Mouse (Mus musculus): ENCODE measurements around the gene Ralb.

The Ralb gene

GRCm38 (mm10) chr1:119504260-119505062 lies at the start of gene Ralb:
Gene Ralb, minus strand, starts transcription at chr1:119504794.
- ATAC-seq (ENCODE audit: insufficient number of reproducible peaks, low FRiP score, low TSS enrichment) = peak; percentile 94

GRCm38 (mm10) chr1:119551651-119552050 lies 47.1 kb upstream of the Ralb start:
- no peak for ATAC-seq (ENCODE audit: insufficient number of reproducible peaks, low FRiP score, low TSS enrichment)

- no peak for ATAC-seq (ENCODE audit: insufficient number of reproducible peaks, low FRiP score, low TSS enrichment)
Observed at GRCm38 (mm10) chr1:119550064-119550463, 45.5 kb upstream of the Ralb start.

GRCm38 (mm10) chr1:119549327-119549689 lies 44.7 kb upstream of the Ralb start:
- no peak for ATAC-seq (ENCODE audit: insufficient number of reproducible peaks, low FRiP score, low TSS enrichment)

GRCm38 (mm10) chr1:119548668-119549326 lies 44.2 kb upstream of the Ralb start:
- peak; percentile 82 for ATAC-seq (ENCODE audit: insufficient number of reproducible peaks, low FRiP score, low TSS enrichment)

- ATAC-seq (ENCODE audit: insufficient number of reproducible peaks, low FRiP score, low TSS enrichment) = no peak
Observed at GRCm38 (mm10) chr1:119546490-119546889, 41.9 kb upstream of the Ralb start.

- no peak for ATAC-seq (ENCODE audit: insufficient number of reproducible peaks, low FRiP score, low TSS enrichment)
Observed at GRCm38 (mm10) chr1:119545671-119546070, 41.1 kb upstream of the Ralb start.

- ATAC-seq (ENCODE audit: insufficient number of reproducible peaks, low FRiP score, low TSS enrichment) = no peak
Observed at GRCm38 (mm10) chr1:119545164-119545563, 40.6 kb upstream of the Ralb start.

- ATAC-seq (ENCODE audit: insufficient number of reproducible peaks, low FRiP score, low TSS enrichment) = no peak
Observed at GRCm38 (mm10) chr1:119544611-119545155, 40.1 kb upstream of the Ralb start.

GRCm38 (mm10) chr1:119543316-119543715 lies 38.7 kb upstream of the Ralb start:
- ATAC-seq (ENCODE audit: insufficient number of reproducible peaks, low FRiP score, low TSS enrichment) = no peak

GRCm38 (mm10) chr1:119541570-119541969 lies 37.0 kb upstream of the Ralb start:
- no peak for ATAC-seq (ENCODE audit: insufficient number of reproducible peaks, low FRiP score, low TSS enrichment)

- no peak for ATAC-seq (ENCODE audit: insufficient number of reproducible peaks, low FRiP score, low TSS enrichment)
Observed at GRCm38 (mm10) chr1:119540836-119541557, 36.4 kb upstream of the Ralb start.

GRCm38 (mm10) chr1:119539252-119539651 lies 34.7 kb upstream of the Ralb start:
- no peak for ATAC-seq (ENCODE audit: insufficient number of reproducible peaks, low FRiP score, low TSS enrichment)

- no peak for ATAC-seq (ENCODE audit: insufficient number of reproducible peaks, low FRiP score, low TSS enrichment)
Observed at GRCm38 (mm10) chr1:119537651-119538050, 33.1 kb upstream of the Ralb start.

- ATAC-seq (ENCODE audit: insufficient number of reproducible peaks, low FRiP score, low TSS enrichment) = no peak
Observed at GRCm38 (mm10) chr1:119536122-119536521, 31.5 kb upstream of the Ralb start.

GRCm38 (mm10) chr1:119534341-119534740 lies 29.7 kb upstream of the Ralb start:
- ATAC-seq (ENCODE audit: insufficient number of reproducible peaks, low FRiP score, low TSS enrichment) = no peak

- ATAC-seq (ENCODE audit: insufficient number of reproducible peaks, low FRiP score, low TSS enrichment) = no peak
Observed at GRCm38 (mm10) chr1:119533093-119533805, 28.7 kb upstream of the Ralb start.

- ATAC-seq (ENCODE audit: insufficient number of reproducible peaks, low FRiP score, low TSS enrichment) = no peak
Observed at GRCm38 (mm10) chr1:119532165-119532564, 27.6 kb upstream of the Ralb start.

GRCm38 (mm10) chr1:119530941-119531340 lies 26.3 kb upstream of the Ralb start:
- no peak for ATAC-seq (ENCODE audit: insufficient number of reproducible peaks, low FRiP score, low TSS enrichment)
